Mouse (Mus musculus): ENCODE results near the gene Med19. TPM values are rescaled to one million over a fixed set of nuclear protein-coding genes. Genes with fewer than 3 reads are reported as not detected.
A peak's percentile ranks its signal among the peaks of the same experiment; 100 is the strongest.

The Med19 gene
- polyA plus RNA-seq (2012; rRNA removed) = 20.4 and 20.7 TPM in 2 replicates
- polyA plus RNA-seq (2014; fragmentation: Nextera tagmentation; extraction: Ambion mirVana) = 33.6 and 33.7 TPM in 2 replicates

DNA sequence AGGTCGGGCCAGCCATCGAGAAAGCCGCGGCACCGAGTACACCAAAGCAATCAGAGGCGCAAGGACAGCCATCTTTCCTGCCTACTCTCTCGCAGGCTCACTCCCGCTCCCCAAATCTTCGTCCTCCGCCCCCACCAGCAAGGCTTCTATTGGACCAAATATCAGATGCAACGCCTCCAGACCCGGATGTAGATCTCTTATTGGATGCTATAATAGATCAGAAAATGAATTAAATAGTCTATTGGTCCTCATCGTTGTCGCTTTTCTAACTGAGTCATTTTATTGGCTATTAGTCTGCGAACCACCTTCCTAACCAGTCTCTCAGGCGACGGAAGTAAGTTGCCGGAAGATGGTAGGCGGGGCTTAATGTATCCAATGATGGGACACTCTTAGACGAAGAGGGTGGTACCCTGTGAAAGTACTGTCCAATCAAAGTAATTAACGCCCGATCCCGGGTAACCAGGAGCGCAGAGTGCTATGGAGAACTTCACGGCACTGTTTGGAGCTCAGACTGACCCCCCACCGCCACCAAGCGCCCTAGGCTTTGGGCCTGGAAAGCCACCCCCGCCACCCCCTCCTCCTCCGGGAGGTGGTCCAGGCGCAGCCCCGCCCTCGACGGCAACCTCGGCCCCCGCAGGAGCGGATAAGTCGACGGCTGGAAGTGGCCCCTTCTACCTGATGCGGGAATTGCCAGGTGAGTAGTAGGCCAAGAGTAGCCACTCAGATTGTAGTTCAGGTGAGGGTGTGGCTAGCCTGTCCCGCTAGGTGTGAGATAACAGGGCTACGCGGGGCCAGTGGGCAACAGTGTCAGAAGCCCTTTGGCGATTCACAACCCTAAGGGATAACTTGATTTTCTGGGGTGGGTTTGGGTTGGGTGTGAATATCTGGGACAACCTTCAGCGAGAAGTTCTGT, at the start of gene Med19, which contains the start of gene Gm28635:
Gene Med19 (plus strand): TSS at position 435 of the 913 bp plus-strand sequence.
Gene Gm28635 (minus strand): TSS at position 74 of the 913 bp plus-strand sequence.
- peak; percentile 30; the same call in 1 of the 2 replicates for TF ChIP-seq POLR2A (IDR thresholded peaks at IDR 0.05; ENCODE audit: borderline replicate concordance, extremely low read depth, insufficient read depth, insufficient read length)

GRCm38 (mm10) chr2:84632001-84632400, 46.2 kb upstream of the Med19 start:
- WGBS = 86% methylated on average over 1 of the region's 1 CpGs
- H3K27me3 ChIP-seq (ENCODE audit: control insufficient read depth, insufficient read depth, low read length) = no peaks in the 10 kb centered on the region
- no peak for DNase-seq (ENCODE audit: low spot score)
- no peaks in the 10 kb centered on the region for H3K9me3 ChIP-seq (ENCODE audit: control insufficient read depth, low read length)
- ATAC-seq (ENCODE audit: low FRiP score, low read depth) = no peak
- H3K4me1 ChIP-seq (ENCODE audit: control insufficient read depth, insufficient read depth, low read length) = peaks cover 32% of the 10 kb centered on the region
- no peak overlapping the region for H3K4me2 ChIP-seq (replicated peaks; ENCODE audit: low read depth, low read length, severe bottlenecking)
- no peak overlapping the region for H3K27ac ChIP-seq (replicated peaks; ENCODE audit: low read depth, low read length)
- no peak overlapping the region for H3K4me3 ChIP-seq (replicated peaks; ENCODE audit: low read length)
- H3K9ac ChIP-seq (ENCODE audit: low read depth, low read length, severe bottlenecking) = no peak overlapping the region
- no peaks in the 10 kb centered on the region for H3K36me3 ChIP-seq (ENCODE audit: control insufficient read depth, insufficient read depth, low read length)
- TF ChIP-seq POLR2A (IDR thresholded peaks at IDR 0.05; ENCODE audit: borderline replicate concordance, extremely low read depth, insufficient read depth, insufficient read length) = no peak

More for the DNA sequence above, at the start of gene Med19, which contains the start of gene Gm28635:
- H3K9ac ChIP-seq (ENCODE audit: low read depth, low read length, severe bottlenecking) = peak within 1 kb of the TSS; percentile 80
- peak within 1 kb of the TSS; percentile 70 for H3K4me2 ChIP-seq (replicated peaks; ENCODE audit: low read depth, low read length, severe bottlenecking)
- H3K4me1 ChIP-seq (ENCODE audit: control insufficient read depth, insufficient read depth, low read length) = peaks cover 12% of the 10 kb centered on the region
- H3K27me3 ChIP-seq (ENCODE audit: control insufficient read depth, insufficient read depth, low read length) = no peaks in the 10 kb centered on the region
- DNase-seq (ENCODE audit: low spot score) = peak; percentile 100
- WGBS = under 1% methylated on average over 41 of the region's 44 CpGs
- peak within 1 kb of the TSS; percentile 96 for H3K4me3 ChIP-seq (replicated peaks; ENCODE audit: low read length)
- H3K9me3 ChIP-seq (ENCODE audit: control insufficient read depth, low read length) = no peaks in the 10 kb centered on the region
- peak; percentile 100 for ATAC-seq (ENCODE audit: low FRiP score, low read depth)
- H3K27ac ChIP-seq (replicated peaks; ENCODE audit: low read depth, low read length) = peak within 1 kb of the TSS; percentile 52; the same call in 1 of the 2 replicates
- peaks cover 42% of the 10 kb centered on the region for H3K36me3 ChIP-seq (ENCODE audit: control insufficient read depth, insufficient read depth, low read length)

DNA sequence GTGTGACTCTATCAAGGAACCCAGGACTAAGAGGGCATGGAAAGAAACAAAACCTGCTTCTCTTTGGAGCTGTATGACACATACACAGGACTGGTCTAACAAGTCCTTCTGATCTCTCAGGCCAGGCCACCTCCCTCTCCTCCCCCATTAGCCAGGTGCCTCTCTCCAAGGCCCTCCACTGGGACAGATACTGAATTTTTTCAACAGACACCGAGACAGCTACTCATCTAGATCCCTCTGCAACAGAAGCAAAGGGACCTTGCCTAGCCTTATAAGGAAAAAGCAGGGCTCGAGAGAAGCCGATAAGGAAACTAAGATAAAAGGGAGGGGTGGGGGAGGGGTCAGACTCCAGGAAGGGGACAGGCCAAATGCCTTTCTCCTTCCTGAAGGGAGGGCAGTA, 45.2 kb upstream of the Med19 start:
- Histone ChIP-seq H3K4me1 (ENCODE audit: control insufficient read depth, insufficient read depth, low read length) (peaks cover 42% of the 10 kb centered on the region), H3K4me2 (replicated peaks; ENCODE audit: low read depth, low read length, severe bottlenecking) (no peak overlapping the region)
- WGBS = 15% methylated on average over 3 of the region's 3 CpGs

DNA sequence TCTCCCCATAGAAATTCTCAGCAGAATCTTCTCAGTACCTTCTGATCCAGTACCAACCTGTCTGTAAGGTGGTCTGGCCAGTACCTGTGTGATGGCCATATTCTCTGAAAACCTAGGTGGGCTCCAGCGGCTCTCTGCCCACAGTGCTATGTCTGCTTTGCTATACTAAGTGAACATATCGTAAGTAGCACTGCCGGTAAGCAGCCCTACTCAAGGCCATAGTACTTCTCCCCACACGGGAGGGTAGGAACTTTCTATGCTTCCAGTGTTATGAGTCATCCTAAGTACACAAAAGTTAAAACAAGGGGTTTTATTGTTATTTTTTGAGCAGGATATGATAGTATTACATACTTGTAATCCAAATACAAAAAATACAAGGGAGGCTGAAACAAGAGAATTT, 44.2 kb upstream of the Med19 start:
- Histone ChIP-seq H3K4me1 (ENCODE audit: control insufficient read depth, insufficient read depth, low read length) (peaks cover 50% of the 10 kb centered on the region), H3K4me2 (replicated peaks; ENCODE audit: low read depth, low read length, severe bottlenecking) (no peak overlapping the region), H3K9me3 (ENCODE audit: control insufficient read depth, low read length) (no peaks in the 10 kb centered on the region), H3K4me3 (replicated peaks; ENCODE audit: low read length) (no peak overlapping the region), H3K27ac (replicated peaks; ENCODE audit: low read depth, low read length) (0 out of 2 replicates have a peak overlapping the region, but pooled peaks have one; percentile 10), H3K9ac (ENCODE audit: low read depth, low read length, severe bottlenecking) (no peak overlapping the region), H3K36me3 (ENCODE audit: control insufficient read depth, insufficient read depth, low read length) (no peaks in the 10 kb centered on the region), H3K27me3 (ENCODE audit: control insufficient read depth, insufficient read depth, low read length) (no peaks in the 10 kb centered on the region)
- DNase-seq (ENCODE audit: low spot score) (no peak), ATAC-seq (ENCODE audit: low FRiP score, low read depth) (no peak)
- no peak for TF ChIP-seq POLR2A (IDR thresholded peaks at IDR 0.05; ENCODE audit: borderline replicate concordance, extremely low read depth, insufficient read depth, insufficient read length)
- WGBS = 67% methylated on average over 4 of the region's 4 CpGs

More for the DNA sequence above, 45.2 kb upstream of the Med19 start:
- Histone ChIP-seq H3K9ac (ENCODE audit: low read depth, low read length, severe bottlenecking) (no peak overlapping the region), H3K9me3 (ENCODE audit: control insufficient read depth, low read length) (no peaks in the 10 kb centered on the region), H3K36me3 (ENCODE audit: control insufficient read depth, insufficient read depth, low read length) (no peaks in the 10 kb centered on the region), H3K27ac (replicated peaks; ENCODE audit: low read depth, low read length) (no peak overlapping the region), H3K27me3 (ENCODE audit: control insufficient read depth, insufficient read depth, low read length) (no peaks in the 10 kb centered on the region), H3K4me3 (replicated peaks; ENCODE audit: low read length) (no peak overlapping the region)
- ATAC-seq (ENCODE audit: low FRiP score, low read depth) (no peak), DNase-seq (ENCODE audit: low spot score) (no peak)
- TF ChIP-seq POLR2A (IDR thresholded peaks at IDR 0.05; ENCODE audit: borderline replicate concordance, extremely low read depth, insufficient read depth, insufficient read length) = no peak

GRCm38 (mm10) chr2:84634934-84635482, 43.2 kb upstream of the Med19 start:
- no peaks in the 10 kb centered on the region for H3K9me3 ChIP-seq (ENCODE audit: control insufficient read depth, low read length)
- DNase-seq (ENCODE audit: low spot score) (peak; percentile 51), ATAC-seq (ENCODE audit: low FRiP score, low read depth) (no peak)
- peak overlapping the region; percentile 85 for H3K27ac ChIP-seq (replicated peaks; ENCODE audit: low read depth, low read length)
- no peak overlapping the region for H3K4me3 ChIP-seq (replicated peaks; ENCODE audit: low read length)
- peaks cover 50% of the 10 kb centered on the region for H3K4me1 ChIP-seq (ENCODE audit: control insufficient read depth, insufficient read depth, low read length)
- no peak for TF ChIP-seq POLR2A (IDR thresholded peaks at IDR 0.05; ENCODE audit: borderline replicate concordance, extremely low read depth, insufficient read depth, insufficient read length)
- H3K4me2 ChIP-seq (replicated peaks; ENCODE audit: low read depth, low read length, severe bottlenecking) = peak overlapping the region; percentile 15; the same call in 1 of the 2 replicates
- H3K36me3 ChIP-seq (ENCODE audit: control insufficient read depth, insufficient read depth, low read length) = no peaks in the 10 kb centered on the region
- 24% methylated on average over 4 of the region's 4 CpGs for WGBS
- H3K9ac ChIP-seq (ENCODE audit: low read depth, low read length, severe bottlenecking) = no peak overlapping the region
- no peaks in the 10 kb centered on the region for H3K27me3 ChIP-seq (ENCODE audit: control insufficient read depth, insufficient read depth, low read length)

All from limb, embryonic 14.5 days (tissue).